Mouse (Mus musculus) hindlimb bud, embryonic 11.5 days (tissue): Measurements from ENCODE around the gene Gtf2h5.

Experiments
- DNase-seq: peaks from one replicate; pipeline ENCODE4 v3.0.0-alpha.2; 2012; ENCODE audit warnings: low read depth, low spot score; ENCODE audit errors: extremely low spot score

The Gtf2h5 gene

GRCm38 (mm10) chr17:6108175-6108574 lies 28.6 kb downstream of the Gtf2h5 start:
- DNase-seq: no peak

GRCm38 (mm10) chr17:6110956-6111355 lies 31.4 kb downstream of the Gtf2h5 start:
- no peak for DNase-seq

GRCm38 (mm10) chr17:6113653-6114052 lies 34.1 kb downstream of the Gtf2h5 start:
- DNase-seq: no peak

GRCm38 (mm10) chr17:6115085-6115484 lies 35.5 kb downstream of the Gtf2h5 start:
- DNase-seq: no peak

GRCm38 (mm10) chr17:6117148-6117725 lies 37.7 kb downstream of the Gtf2h5 start:
- no peak for DNase-seq

- no peak for DNase-seq
Observed at GRCm38 (mm10) chr17:6117917-6118316, 38.3 kb downstream of the Gtf2h5 start.

GRCm38 (mm10) chr17:6118861-6119260 lies 39.3 kb downstream of the Gtf2h5 start:
- DNase-seq: no peak

- no peak for DNase-seq
Observed at GRCm38 (mm10) chr17:6123776-6124175, 44.2 kb downstream of the Gtf2h5 start.

GRCm38 (mm10) chr17:6125441-6125840 lies 45.9 kb downstream of the Gtf2h5 start:
- DNase-seq: no peak

- DNase-seq: no peak
Observed at GRCm38 (mm10) chr17:6128039-6128438, 48.5 kb downstream of the Gtf2h5 start.

GRCm38 (mm10) chr17:6129361-6129760 lies 49.8 kb downstream of the Gtf2h5 start:
- no peak for DNase-seq

GRCm38 (mm10) chr17:6131083-6131482 lies 51.5 kb downstream of the Gtf2h5 start:
- DNase-seq: no peak
